Mouse (Mus musculus) stomach, embryonic 16.5 days (tissue): ENCODE data around the gene Elovl1. TPM values are rescaled to one million over a fixed set of nuclear protein-coding genes. Genes with fewer than 3 reads are reported as not detected.

Source experiments
- ATAC-seq: fragments of 200-750 bp; cut with Nextera tagmentation; 2 replicates; pipeline ENCODE4 v1.8.0; 2017; ENCODE audit warnings: moderate number of reproducible peaks, moderate TSS enrichment; ENCODE audit not compliant: insufficient read depth, low FRiP score
- H3K27ac ChIP-seq: fragments of 300-500 bp; sonication (generic); 2 replicates; pipeline ENCODE4 v1.5.1; 2014; ENCODE audit warnings: low read length
- H3K27me3 ChIP-seq: fragments of 300-500 bp; sonication (generic); 2 replicates; pipeline ENCODE4 v1.6.1; 2014; ENCODE audit warnings: low read length, control low read depth, mixed read lengths; ENCODE audit not compliant: control insufficient read depth, insufficient read depth
- H3K36me3 ChIP-seq: fragments of 300-500 bp; sonication (generic); 2 replicates; pipeline ENCODE4 v1.6.1; 2014; ENCODE audit warnings: low read length; ENCODE audit not compliant: control insufficient read depth, insufficient read depth
- H3K4me1 ChIP-seq: fragments of 300-500 bp; sonication (generic); 2 replicates; pipeline ENCODE4 v1.6.1; 2014; ENCODE audit warnings: low read length, control low read depth, mixed read lengths; ENCODE audit not compliant: control insufficient read depth, insufficient read depth
- H3K4me2 ChIP-seq: fragments of 300-500 bp; sonication (generic); 2 replicates; pipeline ENCODE4 v1.6.1; 2014; ENCODE audit warnings: low read depth, low read length, mixed read lengths
- H3K4me3 ChIP-seq: fragments of 300-500 bp; sonication (generic); replicated peaks from 2 replicates; pipeline ENCODE4 v1.5.1; 2014; ENCODE audit warnings: mild to moderate bottlenecking, low read length
- H3K9ac ChIP-seq: fragments of 300-500 bp; sonication (generic); 2 replicates; pipeline ENCODE4 v1.6.1; 2014; ENCODE audit warnings: low read length
- H3K9me3 ChIP-seq: fragments of 300-500 bp; sonication (generic); replicated peaks from 2 replicates; pipeline ENCODE4 v1.6.1; 2016; ENCODE audit warnings: low read length, control low read depth; ENCODE audit not compliant: control insufficient read depth
- WGBS: fragments of 180-500 bp; shearing (Covaris S2); extraction: QIAGEN DNeasy Blood & Tissue Kit; methylation state at CpG from one replicate; pipeline ENCODE4 v1.1.7; 2014; 5-methylcytosine and 5-hydroxymethylcytosine counted together
- polyA plus RNA-seq: library from polyadenylated mRNA; unstranded; fragments of >200 nt; fragmentation: Nextera tagmentation; extraction: Ambion mirVana; gene quantifications from 2 replicates; pipeline ENCODE4 v1.2.1, GENCODE M21; 2015

Gene Elovl1
- polyA plus RNA-seq, 1 experiment from 2014 or later = 171 TPM

DNA sequence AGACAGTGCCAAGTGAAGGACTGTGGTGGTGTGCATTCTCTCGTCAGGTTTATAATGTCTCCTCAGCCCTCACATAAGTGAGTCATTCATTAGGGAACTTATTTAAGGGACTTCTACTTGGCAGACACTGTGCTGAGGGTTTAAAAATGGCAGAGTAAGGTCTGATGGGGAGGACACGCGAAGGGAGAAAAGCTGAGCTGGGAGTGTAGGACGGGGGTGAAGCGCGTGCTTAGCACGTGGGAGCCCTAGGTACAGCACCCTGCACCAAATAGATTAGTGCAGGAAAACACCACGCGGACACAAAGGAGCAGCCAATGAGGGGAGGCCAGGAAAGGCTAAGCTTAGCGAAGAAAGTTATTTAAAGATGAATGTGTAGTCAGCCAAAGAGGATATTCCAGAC lies 17.2 kb downstream of the Elovl1 start:
- 80% methylated on average over 10 of the region's 10 CpGs for WGBS
- H3K4me2 ChIP-seq = no peak overlapping the region
- no peak overlapping the region for H3K4me3 ChIP-seq
- H3K27ac ChIP-seq = peak overlapping the region; percentile 63
- H3K36me3 ChIP-seq = no peaks in the 10 kb centered on the region
- no peaks in the 10 kb centered on the region for H3K27me3 ChIP-seq
- ATAC-seq = no peak
- H3K4me1 ChIP-seq = peaks cover 11% of the 10 kb centered on the region; the same call in 1 of the 2 replicates
- H3K9me3 ChIP-seq = no peaks in the 10 kb centered on the region
- H3K9ac ChIP-seq = no peak overlapping the region

DNA sequence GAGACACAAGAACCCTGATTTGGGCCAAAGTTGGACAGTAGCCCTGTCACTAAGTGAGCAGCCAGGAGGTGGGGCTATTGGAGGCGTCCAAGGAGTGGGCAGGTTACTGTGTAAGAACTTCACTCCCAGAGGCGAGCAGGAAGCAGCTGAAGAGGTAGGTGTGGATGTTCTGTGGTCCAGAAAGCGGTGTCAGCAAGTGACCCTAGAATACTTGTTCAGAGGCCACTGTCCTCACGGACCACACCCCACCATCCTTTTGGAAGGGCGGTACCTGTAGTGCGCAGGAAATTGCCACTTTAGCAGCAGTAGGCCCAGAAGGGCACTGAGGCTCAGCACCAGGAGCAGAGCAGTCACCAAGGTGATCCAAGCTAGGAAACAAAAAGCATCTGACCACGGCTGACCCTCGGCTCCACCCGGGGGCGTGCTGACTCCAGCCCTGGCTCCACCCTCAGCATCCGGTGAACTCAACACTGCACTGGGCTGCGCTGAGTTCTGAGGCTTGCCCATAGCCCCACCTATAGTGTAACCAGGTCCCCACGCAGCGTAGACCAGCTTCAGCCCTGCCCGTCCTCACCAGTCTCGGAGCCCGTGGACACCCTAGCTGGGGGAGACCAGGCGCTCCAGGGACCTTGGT lies 18.0 kb downstream of the Elovl1 start:
- Histone ChIP-seq H3K4me2 (peak overlapping the region; percentile 73), H3K36me3 (no peaks in the 10 kb centered on the region), H3K4me1 (peaks cover 11% of the 10 kb centered on the region; the same call in 1 of the 2 replicates), H3K27ac (no peak overlapping the region), H3K4me3 (peak overlapping the region; percentile 41), H3K9ac (peak overlapping the region; percentile 56), H3K9me3 (no peaks in the 10 kb centered on the region), H3K27me3 (no peaks in the 10 kb centered on the region)
- ATAC-seq = peak; percentile 71
- WGBS = 16% methylated on average over 18 of the region's 18 CpGs

DNA sequence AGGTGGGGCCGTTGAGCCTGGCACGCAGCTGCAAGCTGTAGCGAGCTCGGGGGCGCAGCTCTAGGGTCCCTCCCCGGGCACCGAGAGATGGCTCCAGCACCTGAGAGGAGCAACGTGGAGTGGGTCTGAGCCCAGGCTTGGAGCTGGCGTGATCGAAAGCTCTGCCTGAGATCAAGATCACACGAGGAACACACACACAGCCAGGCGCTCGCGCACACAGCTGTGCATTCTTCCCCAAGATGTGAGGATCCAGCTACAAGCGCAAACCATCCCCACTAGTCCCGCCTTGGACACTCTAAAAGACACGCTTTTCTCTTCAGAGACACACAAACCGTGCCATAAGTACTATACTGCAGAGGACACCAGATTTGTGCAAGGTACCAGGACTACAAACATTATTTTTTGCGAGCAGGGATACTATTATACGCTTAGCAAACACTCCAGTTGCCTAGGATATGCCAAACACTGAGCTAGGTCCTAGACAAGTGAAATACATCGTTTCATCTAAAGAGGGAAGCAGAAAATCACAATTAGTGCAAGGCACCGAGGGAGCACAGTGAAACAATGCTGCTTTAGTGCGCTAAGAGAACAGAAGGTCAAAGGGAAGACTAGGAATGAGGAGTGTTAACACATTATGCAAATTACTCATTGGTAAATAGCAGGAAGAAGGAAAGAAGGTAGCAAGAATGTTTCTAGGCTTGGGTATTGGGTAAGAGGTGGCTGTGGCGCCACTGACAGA lies 18.7 kb downstream of the Elovl1 start:
- peak overlapping the region; percentile 41 for H3K4me3 ChIP-seq
- no peaks in the 10 kb centered on the region for H3K36me3 ChIP-seq
- no peak for ATAC-seq
- H3K9me3 ChIP-seq = no peaks in the 10 kb centered on the region
- no peaks in the 10 kb centered on the region for H3K27me3 ChIP-seq
- H3K4me1 ChIP-seq = peaks cover 11% of the 10 kb centered on the region; the same call in 1 of the 2 replicates
- no peak overlapping the region for H3K27ac ChIP-seq
- peak overlapping the region; percentile 73 for H3K4me2 ChIP-seq
- peak overlapping the region; percentile 56 for H3K9ac ChIP-seq
- 33% methylated on average over 24 of the region's 24 CpGs for WGBS

DNA sequence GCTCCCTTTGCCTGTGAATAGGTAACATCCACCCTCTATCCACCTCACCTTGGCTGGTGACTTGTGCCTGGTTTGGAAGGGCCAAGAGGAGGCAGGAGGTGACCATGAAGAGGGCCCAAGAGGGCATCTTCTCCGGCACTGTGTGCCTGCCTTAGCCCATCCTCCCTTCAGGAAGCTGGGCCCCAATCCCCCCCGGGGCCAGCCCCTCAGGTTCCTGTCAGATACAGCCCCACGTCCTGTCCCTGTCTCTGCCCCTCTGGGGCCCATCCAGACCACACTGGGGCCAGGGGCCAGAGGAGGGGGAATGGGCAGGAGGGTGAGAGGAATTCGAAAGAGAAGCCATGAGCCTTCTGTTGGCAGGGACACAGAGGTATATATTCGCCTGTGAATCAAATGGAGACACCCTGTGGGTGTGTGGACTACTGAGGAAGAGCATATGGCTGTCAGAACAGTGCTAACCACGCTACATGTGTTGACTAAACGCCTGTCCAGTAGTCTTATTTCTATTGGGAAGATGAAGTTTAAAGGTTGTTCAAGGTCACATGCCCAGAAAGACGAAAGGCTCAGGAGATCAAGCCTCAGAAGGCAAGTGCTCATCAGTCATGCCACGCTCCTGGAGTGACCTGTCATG lies 29.6 kb downstream of the Elovl1 start, which contains the start of gene Mpl:
TSS of gene Mpl (minus strand) at position 169 of the 631 bp plus-strand sequence.
- no peak within 1 kb of the TSS for H3K9ac ChIP-seq

DNA sequence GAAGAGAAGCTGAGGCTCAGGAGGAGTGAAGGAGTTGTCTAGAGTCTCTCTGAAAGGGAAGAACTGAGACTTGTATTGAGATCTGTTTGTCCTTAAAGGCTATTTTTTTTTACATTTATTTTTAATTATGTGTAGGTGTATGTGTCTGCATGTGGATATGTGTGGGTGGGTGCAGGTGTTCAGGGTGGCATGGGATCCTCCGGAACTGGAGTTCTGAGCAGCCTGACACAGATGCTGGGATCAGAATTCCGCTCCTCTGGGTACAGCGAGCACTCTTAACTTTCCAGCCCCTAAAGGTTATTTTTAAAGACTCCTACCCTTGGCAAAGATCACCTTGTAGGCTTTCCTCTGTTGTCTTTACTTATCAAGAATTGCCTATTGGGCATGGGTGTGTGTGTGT lies 37.1 kb downstream of the Elovl1 start:
- Histone ChIP-seq H3K4me2 (no peak overlapping the region), H3K4me1 (no peaks in the 10 kb centered on the region; the same call in 1 of the 2 replicates), H3K4me3 (no peak overlapping the region), H3K9me3 (no peaks in the 10 kb centered on the region), H3K36me3 (no peaks in the 10 kb centered on the region), H3K9ac (no peak overlapping the region), H3K27ac (no peak overlapping the region), H3K27me3 (no peaks in the 10 kb centered on the region)
- no peak for ATAC-seq
- WGBS = 85% methylated on average over 3 of the region's 3 CpGs

More for the DNA sequence above, 29.6 kb downstream of the Elovl1 start, which contains the start of gene Mpl:
- Histone ChIP-seq H3K4me3 (no peak within 1 kb of the TSS), H3K27me3 (no peaks in the 10 kb centered on the region), H3K4me2 (no peak within 1 kb of the TSS), H3K27ac (no peak within 1 kb of the TSS), H3K4me1 (no peaks in the 10 kb centered on the region), H3K36me3 (no peaks in the 10 kb centered on the region), H3K9me3 (no peaks in the 10 kb centered on the region)
- ATAC-seq = no peak
- 58% methylated on average over 9 of the region's 9 CpGs for WGBS

DNA sequence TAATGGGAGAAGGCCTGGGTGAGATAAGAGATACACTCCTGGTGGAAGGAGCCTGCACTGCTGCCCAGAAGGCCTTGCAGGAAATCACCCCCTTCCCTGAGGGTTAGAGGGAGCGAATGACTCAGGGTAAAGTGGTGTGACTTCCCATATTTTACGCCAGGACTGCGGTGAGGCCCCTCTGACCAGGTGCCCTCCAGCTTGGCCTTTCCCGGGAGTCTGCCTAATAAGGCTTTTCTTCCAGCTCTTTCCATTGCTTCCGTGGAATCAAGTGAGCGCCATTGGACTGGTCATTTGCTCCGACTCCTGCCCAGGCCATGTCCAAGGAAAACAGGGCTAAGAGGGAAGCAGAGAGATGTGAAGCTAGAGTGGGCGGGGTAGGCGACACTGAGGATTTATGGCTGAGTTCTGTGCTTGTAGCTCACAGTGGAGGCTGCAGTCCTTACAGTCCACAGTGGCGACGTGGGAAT lies 37.8 kb downstream of the Elovl1 start:
- H3K36me3 ChIP-seq = no peaks in the 10 kb centered on the region
- no peak for ATAC-seq
- H3K4me2 ChIP-seq = no peak overlapping the region
- H3K27ac ChIP-seq = no peak overlapping the region
- no peak overlapping the region for H3K9ac ChIP-seq
- WGBS = 32% methylated on average over 11 of the region's 11 CpGs
- H3K9me3 ChIP-seq = no peaks in the 10 kb centered on the region
- no peaks in the 10 kb centered on the region; the same call in 1 of the 2 replicates for H3K4me1 ChIP-seq
- H3K27me3 ChIP-seq = no peaks in the 10 kb centered on the region
- no peak overlapping the region for H3K4me3 ChIP-seq

DNA sequence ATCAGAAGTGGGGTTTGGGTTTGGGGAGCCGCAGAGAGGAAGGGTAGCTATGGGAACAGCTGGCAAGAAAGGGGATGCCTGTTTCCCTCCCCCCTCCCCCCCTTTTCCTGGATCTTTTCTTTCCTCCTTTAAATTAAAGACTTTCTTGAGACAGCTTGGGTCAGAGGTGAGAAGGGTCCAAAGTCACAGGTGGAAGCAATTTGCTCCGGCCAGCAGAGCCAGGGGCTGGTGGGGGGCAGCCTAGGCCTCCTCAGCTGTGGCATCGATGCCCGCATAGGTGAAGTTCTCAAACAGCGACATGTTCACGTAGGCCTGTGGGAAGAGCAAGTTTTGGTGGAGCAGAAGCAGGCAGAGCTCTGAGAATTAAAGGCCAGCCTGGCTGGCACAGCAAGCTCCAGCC lies 43.4 kb downstream of the Elovl1 start:
- H3K27me3 ChIP-seq = no peaks in the 10 kb centered on the region
- no peaks in the 10 kb centered on the region for H3K4me1 ChIP-seq
- H3K9ac ChIP-seq = no peak overlapping the region
- H3K4me2 ChIP-seq = no peak overlapping the region
- no peak overlapping the region for H3K27ac ChIP-seq
- ATAC-seq = no peak
- WGBS = 77% methylated on average over 6 of the region's 6 CpGs
- no peaks in the 10 kb centered on the region for H3K36me3 ChIP-seq
- no peak overlapping the region for H3K4me3 ChIP-seq
- H3K9me3 ChIP-seq = no peaks in the 10 kb centered on the region

DNA sequence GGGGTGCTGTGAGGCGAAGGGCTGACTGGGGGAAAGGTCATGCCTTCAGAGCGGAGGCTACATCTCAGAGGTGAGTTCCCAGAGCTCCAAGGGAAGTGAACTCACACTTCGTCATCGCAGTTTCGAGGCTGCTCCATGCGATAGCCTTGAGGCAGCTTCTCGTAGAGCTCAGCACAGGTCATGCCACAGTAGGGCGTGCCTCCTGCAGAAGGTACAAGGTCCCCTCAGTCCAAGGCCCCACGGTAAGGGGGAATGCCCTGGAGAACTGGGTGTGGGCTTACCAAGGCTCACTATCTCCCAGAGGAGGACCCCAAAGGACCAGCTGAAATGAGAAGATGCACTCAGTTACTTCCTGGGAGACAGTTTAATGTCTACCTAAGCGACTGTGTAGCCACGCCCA lies 44.8 kb downstream of the Elovl1 start:
- Histone ChIP-seq H3K9me3 (no peaks in the 10 kb centered on the region), H3K27ac (no peak overlapping the region), H3K36me3 (no peaks in the 10 kb centered on the region), H3K27me3 (no peaks in the 10 kb centered on the region), H3K9ac (no peak overlapping the region), H3K4me3 (no peak overlapping the region), H3K4me2 (no peak overlapping the region), H3K4me1 (no peaks in the 10 kb centered on the region)
- peak; percentile 31; the same call in 1 of the 2 replicates for ATAC-seq
- 88% methylated on average over 11 of the region's 11 CpGs for WGBS
